ENCODE assay signal across 17 mouse cellular contexts in the genomic region with DNA sequence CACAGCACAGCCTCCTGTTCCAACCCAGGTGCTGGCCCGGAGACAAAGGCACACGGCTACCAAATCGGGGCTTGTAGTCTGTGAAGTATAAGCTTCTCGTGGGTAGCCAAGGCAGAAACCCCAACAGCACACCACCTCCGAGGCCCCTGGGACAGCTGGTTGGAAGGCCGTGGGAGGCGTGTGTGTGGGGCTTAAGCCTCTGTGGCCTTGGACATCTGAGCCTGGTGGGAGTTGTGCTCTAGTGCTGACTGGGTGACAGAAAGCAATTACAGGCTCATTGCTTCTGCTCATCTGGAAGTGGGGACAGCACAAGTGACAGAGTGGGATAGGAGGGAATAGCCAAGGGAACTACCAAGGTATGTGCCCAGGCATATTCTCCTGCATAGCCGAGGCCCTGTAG.
DNase-seq lines count a peak whose midpoint lies in the region; ATAC-seq and TF ChIP-seq lines count a peak whose summit lies in the region.
"Had no signal": no experiment of that assay in that cellular context is flagged by ENCODE, and none has a peak within 500 bp of the region (broad histone marks: within the 10 kb centered on the region; RNA-seq: fewer than 3 reads in every experiment).

No protein-coding gene starts in this region.

- WGBS in heart, embryonic 11.5 days (ENCODE audit: insufficient replicate concordance) = 66% methylated on average over 8 of the region's 8 CpGs
- 23% methylated on average over 8 of the region's 8 CpGs for WGBS in kidney, embryonic 15.5 days
- 41% methylated on average over 8 of the region's 8 CpGs for WGBS in limb, embryonic 11.5 days

- H3K27me3 ChIP-seq in heart, embryonic 11.5 days (ENCODE audit: control insufficient read depth, insufficient read depth, low read length) = no peaks in the 10 kb centered on the region
- peaks cover 48% of the 10 kb centered on the region for H3K27me3 ChIP-seq in kidney, embryonic 15.5 days
- H3K27me3 ChIP-seq in ES-Bruce4 (ENCODE audit: control insufficient read depth, insufficient read depth, low read length, poor library complexity, severe bottlenecking) = no peaks in the 10 kb centered on the region
- peaks cover 2% of the 10 kb centered on the region; the same call in 1 of the 2 replicates for H3K27me3 ChIP-seq in limb, embryonic 11.5 days (ENCODE audit: control insufficient read depth, insufficient read depth, low read length)

- 0 out of 2 replicates have a peak overlapping the region, but pooled peaks have one; percentile 12 for H3K9ac ChIP-seq in heart, embryonic 11.5 days (ENCODE audit: low read depth, low read length)
- no peak overlapping the region for H3K9ac ChIP-seq in kidney, embryonic 15.5 days
- peak overlapping the region; percentile 22; the same call in 1 of the 2 replicates for H3K9ac ChIP-seq in ES-Bruce4 (ENCODE audit: low read depth, poor library complexity, severe bottlenecking)
- H3K9ac ChIP-seq in limb, embryonic 11.5 days (ENCODE audit: low read length) = no peak overlapping the region
- H3K9ac ChIP-seq: forebrain, postnatal 0 days; limb, embryonic 13.5 days had no signal

- TF ChIP-seq EP300 in ES-Bruce4 (IDR thresholded peaks at IDR 0.05; ENCODE audit: insufficient read depth, low read depth, low read length) = no peak

- no peaks in the 10 kb centered on the region for H3K9me3 ChIP-seq in heart, embryonic 11.5 days (replicated peaks; ENCODE audit: control insufficient read depth, low read length)
- H3K9me3 ChIP-seq in kidney, embryonic 15.5 days (replicated peaks) = no peaks in the 10 kb centered on the region
- no peaks in the 10 kb centered on the region for H3K9me3 ChIP-seq in ES-Bruce4 (replicated peaks; ENCODE audit: control insufficient read depth, insufficient read depth, low read length, poor library complexity, severe bottlenecking)
- H3K9me3 ChIP-seq in limb, embryonic 11.5 days (ENCODE audit: control insufficient read depth, low read length) = no peaks in the 10 kb centered on the region
- H3K9me3 ChIP-seq: limb, embryonic 13.5 days had no signal

- H3K4me1 ChIP-seq in heart, embryonic 11.5 days (ENCODE audit: control insufficient read depth, insufficient read depth, low read length) = peaks cover 82% of the 10 kb centered on the region
- peaks cover 100% of the 10 kb centered on the region for H3K4me1 ChIP-seq in kidney, embryonic 15.5 days
- H3K4me1 ChIP-seq in ES-Bruce4 (ENCODE audit: control insufficient read depth, insufficient read depth, low read length) = peaks cover 2% of the 10 kb centered on the region
- peaks cover 72% of the 10 kb centered on the region for H3K4me1 ChIP-seq in limb, embryonic 11.5 days (ENCODE audit: control insufficient read depth, insufficient read depth, low read length)

- no peak for DNase-seq in heart, postnatal 25 days (ENCODE audit: low spot score)
- DNase-seq in kidney, adult 9 months = no peak
- DNase-seq in limb, embryonic 11.5 days (ENCODE audit: low spot score) = peak; percentile 44
- DNase-seq in right cerebral cortex, postnatal 25 days = no peak
- no peak for DNase-seq in urinary bladder, adult 18-20 months (ENCODE audit: low spot score in 2 of 2)
- DNase-seq: adrenal gland, postnatal 36 days; B cell, adult 2 months; forebrain, postnatal 0 days; gastrocnemius, postnatal 14 days; layer of hippocampus, adult 9-11 months; lung, adult 2 months; midbrain, embryonic 14.5 days had no signal

- H3K4me3 ChIP-seq in heart, embryonic 11.5 days (ENCODE audit: low read depth, low read length) = no peak overlapping the region
- no peak overlapping the region for H3K4me3 ChIP-seq in kidney, embryonic 15.5 days (replicated peaks)
- H3K4me3 ChIP-seq in ES-Bruce4 (ENCODE audit: low read depth, low read length) = no peak overlapping the region
- H3K4me3 ChIP-seq in limb, embryonic 11.5 days (ENCODE audit: low read depth, low read length) = no peak overlapping the region
- H3K4me3 ChIP-seq: limb, embryonic 13.5 days had no signal

- TF ChIP-seq POLR2A in ES-Bruce4 (IDR thresholded peaks at IDR 0.05; ENCODE audit: insufficient read depth, low read length) = no peak

- no peak for TF ChIP-seq CTCF in ES-Bruce4 (IDR thresholded peaks at IDR 0.05; ENCODE audit: low read depth, low read length)

- ATAC-seq in heart, embryonic 11.5 days (replicated peaks; ENCODE audit: insufficient number of reproducible peaks, low FRiP score, low TSS enrichment) = no peak
- ATAC-seq in kidney, embryonic 15.5 days (replicated peaks; ENCODE audit: low FRiP score) = 0 out of 2 replicates have a peak, but pooled peaks have one; percentile 5
- no peak for ATAC-seq in limb, embryonic 11.5 days (ENCODE audit: insufficient number of reproducible peaks, low FRiP score, low TSS enrichment, low read depth)
- ATAC-seq: forebrain, postnatal 0 days; inflammation-experienced regulatory T-cells, adult 6 months had no signal

- no peak overlapping the region for H3K4me2 ChIP-seq in heart, embryonic 11.5 days
- peak overlapping the region; percentile 20; the same call in 1 of the 2 replicates for H3K4me2 ChIP-seq in kidney, embryonic 15.5 days
- no peak overlapping the region for H3K4me2 ChIP-seq in limb, embryonic 11.5 days (ENCODE audit: low read depth, severe bottlenecking)
- H3K4me2 ChIP-seq: limb, embryonic 13.5 days had no signal

- no peaks in the 10 kb centered on the region for H3K36me3 ChIP-seq in heart, embryonic 11.5 days (ENCODE audit: control insufficient read depth, insufficient read depth, low read length)
- H3K36me3 ChIP-seq in kidney, embryonic 15.5 days = no peaks in the 10 kb centered on the region
- H3K36me3 ChIP-seq in ES-Bruce4 (ENCODE audit: control insufficient read depth, insufficient read depth, low read length, poor library complexity, severe bottlenecking) = no peaks in the 10 kb centered on the region
- H3K36me3 ChIP-seq in limb, embryonic 11.5 days (ENCODE audit: control insufficient read depth, insufficient read depth, low read length) = no peaks in the 10 kb centered on the region
- H3K36me3 ChIP-seq: limb, embryonic 13.5 days had no signal

- intact Hi-C loops in heart, postnatal 25 days (cut with DNase I) = no loop called here

- H3K27ac ChIP-seq in heart, embryonic 11.5 days (ENCODE audit: low read depth, low read length) = 0 out of 2 replicates have a peak overlapping the region, but pooled peaks have one; percentile 7
- H3K27ac ChIP-seq in kidney, embryonic 15.5 days = peak overlapping the region; percentile 86
- H3K27ac ChIP-seq in ES-Bruce4 (ENCODE audit: insufficient read depth, low read length) = peak overlapping the region; percentile 12
- H3K27ac ChIP-seq in limb, embryonic 11.5 days (replicated peaks; ENCODE audit: low read depth, low read length) = no peak overlapping the region; the same call in 1 of the 2 replicates
- H3K27ac ChIP-seq: limb, embryonic 13.5 days had no signal

Comparison
In these comparisons a context has a peak if more than half of its experiments do, and no peak if none do; other contexts are left out.
1. H3K9ac ChIP-seq: peak in heart, embryonic 11.5 days (single experiment) and ES-Bruce4 (single experiment); none in kidney, embryonic 15.5 days (single experiment) and limb, embryonic 11.5 days (single experiment).